Mouse (Mus musculus) left cerebral cortex, postnatal 14 days (tissue): ENCODE results near the gene 2210016F16Rik. TPM values are rescaled to one million over a fixed set of nuclear protein-coding genes. Genes with fewer than 3 reads are reported as not detected.
"Not testable (repeated sequence)": the region's sequence is repeated elsewhere in the genome, so short reads cannot be mapped to it uniquely, and the experiment has no call there.

ENCODE experiments used
- DNase-seq, 2 experiments: peaks; one replicate each; pipeline ENCODE4 v3.0.0; 2021 to 2022; ENCODE audit warnings: low spot score in 2 of 2, mixed read lengths in 1 of 2
- intact Hi-C: fragments of 180-260 bp; cut with DNase I; formaldehyde crosslinking; loops from one replicate; pipeline ENCODE4 v1.15.1; 2025
- long read RNA-seq, 2 experiments: library from polyadenylated mRNA; stranded (forward); transcript quantifications; one replicate each; pipeline ENCODE4 v2.0.0; 2021
- total RNA-seq, 2 experiments: library from RNA; stranded (reverse); gene quantifications; 2 replicates each; pipeline ENCODE4 v1.2.3; 2021

Gene 2210016F16Rik
- total RNA-seq, result 1 to 10 TPM; 4.5 to 5.1 TPM
- long read RNA-seq, experiment 1, transcript 2210016F16Rik-201 (4 exons, 3,051 nt), result major isoform, 13 of 15 reads
- long read RNA-seq, experiment 1, partial matches to known transcripts, result 2 of 15 reads
- long read RNA-seq, experiment 1, other reads (novel, unspliced or antisense), result 0 of 15 reads
- long read RNA-seq, experiment 2, transcript 2210016F16Rik-201 (4 exons, 3,051 nt), result major isoform, 10 of 12 reads
- long read RNA-seq, experiment 2, partial matches to known transcripts, result 1 of 12 reads
- long read RNA-seq, experiment 2, other reads (novel, unspliced or antisense), result 1 of 12 reads

DNA sequence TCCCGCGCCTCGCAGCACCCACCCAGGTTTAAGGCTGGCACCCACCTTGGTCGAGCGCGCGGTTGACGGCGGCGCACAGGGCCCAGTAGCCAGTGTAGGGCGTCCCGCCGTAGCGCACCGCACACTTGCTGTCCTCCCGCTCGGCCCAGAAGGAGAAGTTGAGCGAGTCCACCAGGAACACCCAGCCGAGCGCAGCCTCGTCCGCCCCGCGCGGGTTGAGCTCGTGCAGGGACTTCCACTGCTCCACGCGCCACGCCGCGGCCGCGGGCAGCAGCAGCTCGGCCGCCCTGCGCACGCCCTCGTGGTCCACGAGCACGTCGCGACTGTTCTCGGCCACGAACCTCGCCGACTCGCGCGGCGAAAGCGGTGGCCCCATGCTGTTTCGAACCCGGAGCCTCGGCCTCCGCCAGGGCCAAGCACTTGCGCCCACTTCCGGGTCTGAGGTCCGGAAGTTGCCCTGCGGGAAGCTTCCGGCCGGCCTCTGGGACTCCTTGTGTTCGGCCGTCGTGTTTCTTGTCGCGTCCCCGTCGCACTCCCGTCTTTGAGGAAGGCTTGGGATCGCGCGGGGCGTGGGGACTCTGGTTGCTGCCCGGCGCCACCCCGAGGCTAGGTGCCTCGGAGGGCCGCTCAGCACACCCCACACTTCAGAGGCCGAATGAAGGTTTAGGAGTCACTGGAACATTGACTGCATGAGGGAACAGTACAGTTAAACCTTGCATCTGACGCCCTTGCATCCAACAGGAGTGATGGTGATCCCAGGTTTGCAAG lies at the start of gene 2210016F16Rik:
Gene 2210016F16Rik (minus strand): TSS at position 447 of the 768 bp plus-strand sequence.
- DNase-seq, result peak; percentile 40 to 50
- intact Hi-C loops, result loop anchor here (2.0 to 5.0 kb wide), 2 partner anchors 157 to 226 kb away; no protein-coding TSS in a partner anchor

- intact Hi-C loops, result no loop called here
- no peak for DNase-seq
Observed at GRCm38 (mm10) chr13:58423061-58423660, 38.1 kb upstream of the 2210016F16Rik start.

GRCm38 (mm10) chr13:58422242-58422641 lies 37.2 kb upstream of the 2210016F16Rik start:
- DNase-seq, result no peak

GRCm38 (mm10) chr13:58421026-58421425 lies 36.0 kb upstream of the 2210016F16Rik start:
- DNase-seq, result no peak
- intact Hi-C loops, result no loop called here

More at GRCm38 (mm10) chr13:58422242-58422641, 37.2 kb upstream of the 2210016F16Rik start:
- intact Hi-C loops, result no loop called here

- intact Hi-C loops, result no loop called here
- DNase-seq, result no peak
Observed at GRCm38 (mm10) chr13:58419266-58419665, 34.2 kb upstream of the 2210016F16Rik start.

- intact Hi-C loops, result no loop called here
- DNase-seq, result no peak
Observed at GRCm38 (mm10) chr13:58418656-58419055, 33.6 kb upstream of the 2210016F16Rik start.

DNA sequence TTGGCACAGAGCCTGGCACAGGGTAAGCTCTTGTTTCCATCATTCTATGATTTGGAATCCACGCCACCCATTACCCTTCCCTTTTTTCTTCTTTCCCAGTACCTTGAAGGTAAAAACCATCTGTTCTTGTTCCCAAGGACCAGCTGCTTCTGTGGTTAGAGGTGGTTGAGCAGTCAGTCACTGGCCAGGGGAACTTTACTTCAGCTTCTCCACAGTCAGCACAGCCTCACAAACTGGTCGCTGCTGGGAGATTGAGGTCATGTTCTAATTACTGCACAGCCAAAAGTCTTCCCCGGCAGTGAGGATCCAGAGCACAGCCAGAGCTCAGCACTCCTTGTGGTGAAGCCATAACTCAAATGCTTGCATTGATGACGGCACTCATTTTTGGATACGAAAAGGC lies 30.8 kb upstream of the 2210016F16Rik start:
- intact Hi-C loops, result no loop called here
- DNase-seq, result no peak

- intact Hi-C loops, result no loop called here
- no peak for DNase-seq
Observed at GRCm38 (mm10) chr13:58415374-58415773, 30.3 kb upstream of the 2210016F16Rik start.

GRCm38 (mm10) chr13:58411073-58411472 lies 26.0 kb upstream of the 2210016F16Rik start:
- intact Hi-C loops, result no loop called here
- no peak for DNase-seq

DNA sequence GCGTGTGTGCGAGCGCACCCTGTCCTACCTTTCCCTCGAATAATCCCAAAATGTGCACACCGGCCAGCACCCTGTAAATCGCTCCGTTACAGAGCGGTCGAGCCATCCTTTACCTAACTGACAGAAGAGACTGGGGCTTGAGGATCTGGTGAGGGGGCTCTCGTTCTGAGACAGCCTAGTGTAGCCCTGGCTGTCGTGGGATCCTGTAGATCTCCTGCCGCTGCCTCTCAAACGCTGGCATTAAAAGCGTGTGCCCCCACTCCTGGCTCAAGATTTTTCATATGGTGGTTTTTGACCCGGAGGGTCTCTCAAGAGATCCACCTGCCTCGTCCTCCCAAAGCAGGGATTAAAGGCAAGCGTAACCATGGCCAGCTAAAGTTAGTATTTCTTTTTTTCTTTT lies 18.2 kb upstream of the 2210016F16Rik start, which contains the start of gene Hnrnpk:
Gene Hnrnpk (minus strand): TSS at position 101 of the 400 bp plus-strand sequence.
- not testable (repeated sequence) for DNase-seq
- intact Hi-C loops, result loop anchor here (5.0 kb wide), 3 partner anchors 119 to 184 kb away; no protein-coding TSS in a partner anchor

GRCm38 (mm10) chr13:58402744-58403110 lies 17.7 kb upstream of the 2210016F16Rik start:
- DNase-seq, result no peak
- intact Hi-C loops, result loop anchor here (5.0 kb wide), 3 partner anchors 120 to 185 kb away; no protein-coding TSS in a partner anchor

DNA sequence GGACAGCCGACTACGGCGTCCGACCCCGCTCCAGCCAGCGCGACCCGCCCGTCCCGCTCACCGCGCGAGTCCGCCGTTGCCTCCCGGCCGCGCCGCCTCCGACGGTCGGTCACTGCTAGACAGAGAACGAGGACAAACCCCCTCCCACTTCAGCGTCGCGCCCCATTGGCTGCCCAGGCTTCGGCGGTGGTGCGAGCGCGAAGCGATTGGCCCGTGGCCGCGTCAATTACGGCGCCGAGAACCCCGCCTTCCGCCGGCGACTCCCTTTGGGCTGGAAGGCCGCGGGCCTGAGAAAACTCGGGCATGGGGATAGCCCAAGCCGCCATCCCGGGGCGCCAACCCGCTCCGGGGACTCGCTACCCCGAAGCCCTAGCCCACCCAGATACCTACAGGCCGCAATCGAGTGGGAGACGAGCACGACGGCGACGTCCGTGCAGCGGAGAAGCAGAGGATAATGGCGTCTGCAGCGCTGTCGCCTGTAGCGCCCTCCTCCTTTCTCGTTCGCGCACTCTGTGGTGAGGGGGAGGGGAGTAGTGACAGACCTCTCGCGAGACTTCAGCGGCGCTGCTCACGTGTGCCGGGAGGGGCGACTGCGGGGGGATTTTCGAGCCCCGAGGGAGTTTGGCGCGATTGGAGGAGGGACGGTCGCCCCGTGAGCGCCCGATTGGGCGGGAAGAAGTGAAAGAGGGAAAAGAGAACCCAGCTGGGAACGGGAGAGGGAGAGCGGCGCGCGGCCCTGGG lies 17.1 kb upstream of the 2210016F16Rik start, which contains the start of gene Rmi1:
Gene Rmi1 (plus strand): TSS at position 246 of the 741 bp plus-strand sequence.
- intact Hi-C loops, result loop anchor here (5.0 kb wide), 3 partner anchors 120 to 185 kb away; no protein-coding TSS in a partner anchor

GRCm38 (mm10) chr13:58401135-58402002 lies 16.3 kb upstream of the 2210016F16Rik start:
- peak; percentile 73 to 74 for DNase-seq
- intact Hi-C loops, result loop anchor here (5.0 kb wide), 3 partner anchors 121 to 186 kb away; no protein-coding TSS in a partner anchor

More for the DNA sequence above, 17.1 kb upstream of the 2210016F16Rik start, which contains the start of gene Rmi1:
- DNase-seq, result peak; percentile 97

DNA sequence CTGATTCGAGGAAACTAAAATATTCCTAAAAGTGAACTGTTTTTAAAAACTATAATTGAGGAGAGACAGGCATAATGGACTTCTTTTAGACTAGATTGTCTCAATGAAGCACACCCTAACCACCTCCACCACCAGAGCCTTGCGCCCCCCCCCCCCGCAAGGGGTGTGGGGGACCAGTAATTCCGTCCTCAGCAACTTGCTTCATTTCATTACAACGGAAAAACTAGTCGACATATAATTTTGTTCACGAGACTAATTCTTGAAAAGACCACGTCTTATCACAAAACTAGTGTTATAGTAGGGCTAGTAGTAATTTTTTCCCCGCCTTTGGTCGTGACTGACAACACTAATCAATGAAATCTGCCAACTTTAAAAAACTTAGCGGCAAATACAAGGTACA lies 15.6 kb upstream of the 2210016F16Rik start:
- DNase-seq, result no peak
- intact Hi-C loops, result loop anchor here (5.0 kb wide), 3 partner anchors 122 to 187 kb away; no protein-coding TSS in a partner anchor

- intact Hi-C loops, result no loop called here
- no peak for DNase-seq
Observed at GRCm38 (mm10) chr13:58397651-58398050, 12.6 kb upstream of the 2210016F16Rik start.

GRCm38 (mm10) chr13:58394392-58394791 lies 9.4 kb upstream of the 2210016F16Rik start:
- DNase-seq, intact Hi-C loops: not testable (repeated sequence)

- DNase-seq, result no peak
- intact Hi-C loops, result loop anchor here (2.0 to 5.0 kb wide), 2 partner anchors 101 to 153 kb away; no protein-coding TSS in a partner anchor
Observed at GRCm38 (mm10) chr13:58389324-58389951, 4.4 kb upstream of the 2210016F16Rik start.
